Mouse (Mus musculus) intestine, embryonic 15.5 days (tissue): ENCODE measurements at regions not wholly inside any gene's neighbourhood (a gene's known extent, or its start where the extent isn't known, plus 50 kb on each side); places are given as distances from the start of the nearest gene placed in this dataset.

Experiments
- ATAC-seq: fragments of 200-750 bp; cut with Nextera tagmentation; 2 replicates; pipeline ENCODE4 v1.8.0; 2017; ENCODE audit warnings: moderate TSS enrichment, moderate library complexity
- H3K27ac ChIP-seq: fragments of 300-500 bp; sonication (generic); 2 replicates; pipeline ENCODE4 v1.5.1; 2015; ENCODE audit warnings: mild to moderate bottlenecking, inconsistent platforms
- H3K27me3 ChIP-seq: fragments of 300-500 bp; sonication (generic); replicated peaks from 2 replicates; pipeline ENCODE4 v1.6.1; 2015; ENCODE audit warnings: inconsistent platforms
- H3K36me3 ChIP-seq: fragments of 300-500 bp; sonication (generic); 2 replicates; pipeline ENCODE4 v1.6.1; 2015; ENCODE audit warnings: inconsistent platforms
- H3K4me1 ChIP-seq: fragments of 300-500 bp; sonication (generic); replicated peaks from 2 replicates; pipeline ENCODE4 v1.6.1; 2015; ENCODE audit warnings: inconsistent platforms
- H3K4me2 ChIP-seq: fragments of 300-500 bp; sonication (generic); replicated peaks from 2 replicates; pipeline ENCODE4 v1.6.1; 2015; ENCODE audit warnings: mild to moderate bottlenecking, inconsistent platforms
- H3K4me3 ChIP-seq: fragments of 300-500 bp; sonication (generic); replicated peaks from 2 replicates; pipeline ENCODE4 v1.5.1; 2015; ENCODE audit warnings: inconsistent platforms
- H3K9ac ChIP-seq: fragments of 300-500 bp; sonication (generic); 2 replicates; pipeline ENCODE4 v1.6.1; 2015; ENCODE audit warnings: inconsistent platforms
- H3K9me3 ChIP-seq: fragments of 300-500 bp; sonication (generic); 2 replicates; pipeline ENCODE4 v1.6.1; 2016; ENCODE audit warnings: inconsistent platforms
- WGBS: fragments of 180-500 bp; shearing (Covaris S2); methylation state at CpG from one replicate; pipeline ENCODE4 v1.1.7; 2015; 5-methylcytosine and 5-hydroxymethylcytosine counted together

- WGBS = 95% methylated on average over 1 of the region's 1 CpGs
Measured at GRCm38 (mm10) chr1:51616091-51616490, 137.9 kb upstream of the Nabp1 start.

GRCm38 (mm10) chr1:51615523-51615922, 137.3 kb upstream of the Nabp1 start:
- no peaks in the 10 kb centered on the region for H3K27me3 ChIP-seq
- no peaks in the 10 kb centered on the region for H3K9me3 ChIP-seq
- H3K4me3 ChIP-seq = no peak overlapping the region
- ATAC-seq = peak; percentile 45; the same call in 1 of the 2 replicates
- no peaks in the 10 kb centered on the region for H3K4me1 ChIP-seq
- no peaks in the 10 kb centered on the region for H3K36me3 ChIP-seq
- H3K4me2 ChIP-seq = no peak overlapping the region
- 30% methylated on average over 6 of the region's 6 CpGs for WGBS
- H3K9ac ChIP-seq = no peak overlapping the region
- no peak overlapping the region for H3K27ac ChIP-seq

More at GRCm38 (mm10) chr1:51616091-51616490, 137.9 kb upstream of the Nabp1 start:
- no peak for ATAC-seq
- H3K27me3 ChIP-seq = no peaks in the 10 kb centered on the region
- no peak overlapping the region for H3K4me2 ChIP-seq
- H3K36me3 ChIP-seq = no peaks in the 10 kb centered on the region
- no peak overlapping the region for H3K9ac ChIP-seq
- H3K9me3 ChIP-seq = no peaks in the 10 kb centered on the region
- no peak overlapping the region for H3K4me3 ChIP-seq
- H3K4me1 ChIP-seq = no peaks in the 10 kb centered on the region
- H3K27ac ChIP-seq = no peak overlapping the region

- no peak for ATAC-seq
- no peak overlapping the region for H3K9ac ChIP-seq
- H3K27me3 ChIP-seq = no peaks in the 10 kb centered on the region
- no peak overlapping the region for H3K4me3 ChIP-seq
- no peak overlapping the region for H3K4me2 ChIP-seq
- H3K9me3 ChIP-seq = no peaks in the 10 kb centered on the region
- no peak overlapping the region for H3K27ac ChIP-seq
- no peaks in the 10 kb centered on the region for H3K4me1 ChIP-seq
- no peaks in the 10 kb centered on the region for H3K36me3 ChIP-seq
Measured at GRCm38 (mm10) chr1:51614700-51615099, 136.5 kb upstream of the Nabp1 start.

- Histone ChIP-seq H3K9me3 (no peaks in the 10 kb centered on the region), H3K27me3 (no peaks in the 10 kb centered on the region), H3K4me2 (no peak overlapping the region), H3K9ac (no peak overlapping the region), H3K27ac (no peak overlapping the region), H3K4me1 (peaks cover 3% of the 10 kb centered on the region; the same call in 1 of the 2 replicates), H3K36me3 (no peaks in the 10 kb centered on the region), H3K4me3 (no peak overlapping the region)
- ATAC-seq = no peak
- WGBS = 86% methylated on average over 5 of the region's 5 CpGs
Measured at GRCm38 (mm10) chr1:51609295-51609694, 131.1 kb upstream of the Nabp1 start.

- Histone ChIP-seq H3K36me3 (no peaks in the 10 kb centered on the region), H3K4me3 (no peak overlapping the region), H3K9me3 (no peaks in the 10 kb centered on the region), H3K27me3 (no peaks in the 10 kb centered on the region), H3K4me2 (no peak overlapping the region), H3K4me1 (peaks cover 3% of the 10 kb centered on the region; the same call in 1 of the 2 replicates), H3K27ac (no peak overlapping the region), H3K9ac (no peak overlapping the region)
- ATAC-seq = no peak
- 45% methylated on average over 8 of the region's 8 CpGs for WGBS
Measured at GRCm38 (mm10) chr1:51607437-51607855, 129.2 kb upstream of the Nabp1 start.

- Histone ChIP-seq H3K9me3 (no peaks in the 10 kb centered on the region), H3K9ac (no peak overlapping the region), H3K4me1 (no peaks in the 10 kb centered on the region), H3K36me3 (no peaks in the 10 kb centered on the region), H3K4me2 (no peak overlapping the region), H3K27me3 (no peaks in the 10 kb centered on the region), H3K27ac (no peak overlapping the region), H3K4me3 (no peak overlapping the region)
- WGBS = 97% methylated on average over 6 of the region's 6 CpGs
- no peak for ATAC-seq
Measured at GRCm38 (mm10) chr1:51602071-51602470, 123.8 kb upstream of the Nabp1 start.

- Histone ChIP-seq H3K9me3 (no peaks in the 10 kb centered on the region), H3K27me3 (no peaks in the 10 kb centered on the region), H3K4me3 (no peak overlapping the region), H3K4me1 (no peaks in the 10 kb centered on the region), H3K4me2 (no peak overlapping the region), H3K9ac (no peak overlapping the region), H3K36me3 (no peaks in the 10 kb centered on the region), H3K27ac (no peak overlapping the region)
- 33% methylated on average over 7 of the region's 7 CpGs for WGBS
- no peak for ATAC-seq
Measured at GRCm38 (mm10) chr1:51600425-51600824, 122.2 kb upstream of the Nabp1 start.

GRCm38 (mm10) chr1:51596935-51597820, 119.0 kb upstream of the Nabp1 start:
- Histone ChIP-seq H3K27me3 (no peaks in the 10 kb centered on the region), H3K4me3 (no peak overlapping the region), H3K27ac (no peak overlapping the region), H3K9me3 (no peaks in the 10 kb centered on the region), H3K36me3 (no peaks in the 10 kb centered on the region), H3K4me2 (peak overlapping the region; percentile 44), H3K4me1 (peaks cover 5% of the 10 kb centered on the region; the same call in 1 of the 2 replicates), H3K9ac (no peak overlapping the region)
- 18% methylated on average over 18 of the region's 18 CpGs for WGBS
- peak; percentile 95 for ATAC-seq

GRCm38 (mm10) chr1:51594666-51595065, 116.4 kb upstream of the Nabp1 start:
- Histone ChIP-seq H3K4me2 (no peak overlapping the region), H3K36me3 (no peaks in the 10 kb centered on the region), H3K4me3 (no peak overlapping the region), H3K27me3 (no peaks in the 10 kb centered on the region), H3K4me1 (peaks cover 5% of the 10 kb centered on the region; the same call in 1 of the 2 replicates), H3K9me3 (no peaks in the 10 kb centered on the region), H3K27ac (no peak overlapping the region), H3K9ac (no peak overlapping the region)
- ATAC-seq = no peak
- 91% methylated on average over 4 of the region's 4 CpGs for WGBS

GRCm38 (mm10) chr1:51593621-51594441, 115.6 kb upstream of the Nabp1 start:
- H3K4me3 ChIP-seq = no peak overlapping the region
- H3K4me1 ChIP-seq = peaks cover 5% of the 10 kb centered on the region; the same call in 1 of the 2 replicates
- H3K27me3 ChIP-seq = no peaks in the 10 kb centered on the region
- no peaks in the 10 kb centered on the region for H3K36me3 ChIP-seq
- H3K9ac ChIP-seq = no peak overlapping the region
- 45% methylated on average over 10 of the region's 10 CpGs for WGBS
- no peak for ATAC-seq
- H3K27ac ChIP-seq = 0 out of 2 replicates have a peak overlapping the region, but pooled peaks have one; percentile 2
- H3K9me3 ChIP-seq = no peaks in the 10 kb centered on the region
- no peak overlapping the region for H3K4me2 ChIP-seq

- Histone ChIP-seq H3K4me3 (no peak overlapping the region), H3K27me3 (no peaks in the 10 kb centered on the region), H3K9ac (no peak overlapping the region), H3K4me2 (no peak overlapping the region), H3K27ac (no peak overlapping the region), H3K9me3 (no peaks in the 10 kb centered on the region), H3K4me1 (peaks cover 5% of the 10 kb centered on the region; the same call in 1 of the 2 replicates), H3K36me3 (no peaks in the 10 kb centered on the region)
- ATAC-seq = no peak
- 44% methylated on average over 4 of the region's 4 CpGs for WGBS
Measured at GRCm38 (mm10) chr1:51591886-51592285, 113.7 kb upstream of the Nabp1 start.

- no peaks in the 10 kb centered on the region for H3K27me3 ChIP-seq
- H3K4me2 ChIP-seq = no peak overlapping the region
- no peaks in the 10 kb centered on the region for H3K9me3 ChIP-seq
- no peak overlapping the region for H3K4me3 ChIP-seq
- no peak overlapping the region for H3K9ac ChIP-seq
- WGBS = 75% methylated on average over 9 of the region's 9 CpGs
- H3K27ac ChIP-seq = no peak overlapping the region
- ATAC-seq = no peak
- H3K4me1 ChIP-seq = peaks cover 5% of the 10 kb centered on the region; the same call in 1 of the 2 replicates
- H3K36me3 ChIP-seq = no peaks in the 10 kb centered on the region
Measured at GRCm38 (mm10) chr1:51590606-51591400, 112.6 kb upstream of the Nabp1 start.
